Mouse (Mus musculus): Measurements from ENCODE around the gene Mtmr4.

Mtmr4 gene

DNA sequence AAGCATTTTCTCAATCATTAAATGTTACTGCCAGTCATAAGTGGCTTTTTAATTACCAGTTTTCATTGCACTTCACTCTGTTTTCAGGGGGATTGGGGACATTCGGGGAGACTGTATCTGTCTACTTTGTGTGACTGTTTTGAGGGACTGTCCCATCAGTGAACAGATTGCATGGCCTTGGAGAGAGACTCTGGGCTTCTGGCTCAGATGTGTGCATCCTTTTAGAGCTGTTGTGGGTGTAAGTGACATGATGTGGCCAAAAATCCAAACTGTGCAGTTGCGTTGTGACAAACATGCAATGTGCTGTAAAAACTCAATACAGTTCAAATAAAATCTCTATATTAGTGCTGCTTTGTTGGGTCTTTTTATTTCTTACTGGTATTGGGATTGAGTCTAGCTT, 24.0 kb downstream of the Mtmr4 start:
- DNase-seq = no peak

GRCm38 (mm10) chr11:87616790-87617474, 25.0 kb downstream of the Mtmr4 start, which contains the start of gene Hsf5:
Hsf5 (plus strand) TSS chr11:87617164.
- peak in 1 of 2 experiments; percentile 29 for DNase-seq

DNA sequence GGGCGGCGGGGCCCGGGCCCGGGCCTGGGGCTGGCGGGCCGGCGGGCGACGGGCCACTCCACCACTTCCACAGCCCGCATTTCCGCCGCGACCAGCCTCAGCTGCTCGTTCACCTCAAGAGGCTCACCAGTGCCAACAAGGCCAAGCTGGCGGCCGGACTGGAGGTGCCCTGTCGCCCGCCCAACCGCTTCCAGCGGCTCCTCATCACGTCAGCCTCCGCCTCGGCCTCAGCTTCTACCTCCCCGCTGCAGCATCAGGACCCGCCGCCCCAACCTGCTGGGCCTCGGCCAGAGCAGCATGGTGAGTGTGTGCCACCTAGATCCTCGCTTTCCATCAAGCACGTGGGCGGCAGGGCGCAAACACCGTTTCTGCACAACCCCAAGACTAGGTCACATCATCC, 25.6 kb downstream of the Mtmr4 start:
- no peak for DNase-seq

- no peak for DNase-seq
Measured at GRCm38 (mm10) chr11:87623160-87623559, 31.2 kb downstream of the Mtmr4 start.

DNA sequence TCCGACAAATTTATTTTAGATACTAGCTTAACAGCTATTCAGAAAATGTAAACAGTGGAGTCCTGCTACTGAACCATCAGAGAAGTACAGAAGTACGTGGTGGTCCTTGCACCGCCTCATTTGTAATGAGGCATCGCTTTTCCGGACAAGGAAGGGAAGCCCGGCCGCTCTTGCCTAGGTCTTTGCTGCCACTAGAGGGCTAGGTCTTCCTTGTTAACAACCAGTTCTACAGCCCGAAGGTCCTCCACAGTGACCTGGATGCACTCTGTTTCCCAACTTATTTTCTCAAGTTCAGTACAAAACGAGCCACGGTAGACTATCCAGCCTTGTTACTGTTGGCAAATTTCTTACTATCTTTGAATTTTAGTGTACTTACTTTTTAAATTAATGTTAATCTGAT, 37.9 kb downstream of the Mtmr4 start:
- peak; percentile 29 to 54 for DNase-seq

- DNase-seq = no peak
Measured at GRCm38 (mm10) chr11:87638793-87639192, 46.8 kb downstream of the Mtmr4 start.

DNA sequence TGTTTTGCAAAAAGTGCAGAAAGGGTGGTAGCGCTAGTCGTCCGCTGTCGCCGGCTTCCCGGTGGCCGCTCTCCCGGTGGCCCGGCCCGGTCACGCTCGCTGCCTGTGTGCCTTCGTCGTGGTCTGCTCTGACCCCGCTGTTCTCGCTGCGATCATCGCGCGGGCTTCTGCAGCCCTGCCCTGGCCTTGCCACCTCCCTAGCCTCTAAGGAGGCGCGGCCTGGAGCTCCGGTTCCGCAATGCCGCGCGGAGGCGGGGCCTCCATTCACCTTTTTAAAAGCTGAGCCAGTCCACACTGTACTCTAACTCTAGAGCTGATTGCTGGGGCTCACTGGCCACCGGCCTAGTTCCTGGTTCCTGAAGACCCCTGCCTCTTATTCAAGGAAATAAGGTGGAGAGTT, 47.2 kb downstream of the Mtmr4 start:
- peak; percentile 76 to 80 for DNase-seq

- no peak for DNase-seq
Measured at GRCm38 (mm10) chr11:87642865-87643264, 50.9 kb downstream of the Mtmr4 start.

DNA sequence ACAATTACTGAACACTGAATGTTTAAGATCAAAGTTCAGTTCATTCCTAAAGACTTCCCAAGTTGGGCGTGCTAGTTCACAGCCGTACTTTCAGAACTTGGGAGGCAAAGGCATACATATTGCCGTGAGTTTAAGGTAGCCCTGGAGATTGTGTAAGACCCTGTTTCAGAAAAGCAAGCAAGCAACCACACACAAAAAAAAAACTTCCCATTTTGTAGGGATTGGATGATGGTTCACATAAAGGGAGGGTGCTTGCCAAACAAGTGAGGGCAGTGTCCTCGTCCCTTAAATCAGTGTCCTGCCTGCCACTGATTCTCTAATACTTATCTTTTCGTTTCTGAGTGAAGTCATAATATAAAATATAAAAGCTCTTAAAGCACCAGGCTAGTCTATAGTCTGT, 62.7 kb downstream of the Mtmr4 start:
- no peak for DNase-seq

- DNase-seq = peak; percentile 12 to 22
Measured at GRCm38 (mm10) chr11:87659216-87659615, 67.3 kb downstream of the Mtmr4 start.

DNA sequence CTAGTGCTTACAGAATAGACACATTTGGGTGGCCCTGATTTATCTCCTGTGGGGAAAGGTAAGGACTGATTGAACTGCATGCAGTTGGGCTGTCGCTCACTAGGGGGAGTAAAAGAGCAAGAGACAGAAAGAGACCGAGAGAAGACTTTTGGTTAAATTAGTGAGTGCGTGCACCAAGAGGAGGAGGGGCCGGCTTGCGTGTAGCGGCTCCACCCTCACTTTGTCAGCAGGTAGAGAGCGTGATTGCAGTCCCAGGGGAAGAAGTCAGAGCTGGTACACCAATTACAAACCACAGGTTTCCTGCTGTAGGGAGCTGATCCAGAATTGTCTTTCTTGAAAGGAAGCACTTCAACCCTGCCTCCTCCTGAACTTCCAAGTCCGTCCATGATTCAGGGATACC, 70.4 kb downstream of the Mtmr4 start, which contains the start of gene Rnf43:
Gene Rnf43 (plus strand): TSS at position 316 of the 400 bp plus-strand sequence.
- peak; percentile 87 to 89 for DNase-seq

DNA sequence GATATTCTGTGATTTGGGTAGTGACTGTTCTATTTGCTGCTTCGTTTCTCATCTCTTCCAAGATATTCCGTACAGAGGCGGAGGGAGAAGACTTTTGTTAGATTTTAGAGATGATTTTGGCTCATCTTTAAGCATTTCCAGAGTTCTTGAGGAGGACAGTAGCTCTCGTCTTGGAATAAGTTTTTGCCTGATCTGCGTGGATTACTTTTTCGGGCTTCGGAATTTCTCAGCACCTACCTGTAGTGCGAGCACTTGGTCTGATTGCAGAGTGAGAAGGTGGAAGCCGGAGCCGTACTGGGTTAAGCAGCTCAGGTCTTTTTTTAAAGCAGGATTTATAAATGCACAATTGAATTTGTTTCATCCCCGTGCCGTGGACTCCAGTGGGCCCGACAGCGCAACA, 70.9 kb downstream of the Mtmr4 start:
- no peak for DNase-seq

DNA sequence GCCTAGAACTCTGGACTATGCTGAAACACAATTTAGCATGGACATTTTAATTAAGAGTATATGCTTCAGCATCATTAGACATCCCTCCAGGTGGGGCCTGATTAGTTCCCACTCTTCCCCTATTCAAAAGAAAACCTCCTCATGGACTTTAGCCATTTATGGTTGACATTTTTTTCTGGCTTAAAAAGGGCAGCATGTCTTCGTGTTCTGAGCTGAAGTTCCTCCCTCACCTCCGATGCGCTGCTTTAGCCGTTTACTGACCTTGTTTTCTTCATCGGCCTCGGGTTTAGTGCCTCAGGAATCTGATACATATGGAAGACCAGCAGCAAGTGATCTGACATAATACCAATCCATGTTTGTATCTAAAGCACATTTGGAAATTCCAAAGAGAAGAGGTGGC, 72.0 kb downstream of the Mtmr4 start:
- no peak for DNase-seq

GRCm38 (mm10) chr11:87664521-87664920, 72.6 kb downstream of the Mtmr4 start:
- peak in 1 of 2 experiments; percentile 7 for DNase-seq

DNA sequence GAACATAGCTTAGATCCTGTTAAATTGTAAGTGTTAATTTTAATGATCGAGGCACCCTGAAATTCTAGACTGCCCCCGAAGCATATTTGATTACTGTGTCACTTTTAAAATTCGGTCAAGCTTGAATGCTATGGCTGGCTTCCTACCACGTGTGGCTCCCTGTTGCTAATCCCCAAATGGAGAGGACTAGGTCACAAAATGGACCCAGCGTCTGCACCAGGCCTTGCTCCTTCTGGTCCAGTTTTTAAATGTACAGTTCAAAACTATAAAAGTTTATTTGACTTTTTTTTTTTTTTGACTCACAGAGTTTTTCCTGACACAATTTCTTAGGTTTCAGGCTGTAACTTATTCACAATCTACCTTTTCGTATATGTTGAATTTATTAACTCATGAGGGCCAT, 73.3 kb downstream of the Mtmr4 start:
- DNase-seq = no peak

- no peak for DNase-seq
Measured at GRCm38 (mm10) chr11:87665658-87666057, 73.7 kb downstream of the Mtmr4 start.
